Mouse (Mus musculus) kidney, postnatal 0 days (tissue): Measurements from ENCODE around the gene Uspl1. TPM values are rescaled to one million over a fixed set of nuclear protein-coding genes. Genes with fewer than 3 reads are reported as not detected.
"Not testable (repeated sequence)": the region's sequence is repeated elsewhere in the genome, so short reads cannot be mapped to it uniquely, and the experiment has no call there.

Experiments used
- ATAC-seq: fragments of 200-750 bp; cut with Nextera tagmentation; replicated peaks from 2 replicates; pipeline ENCODE4 v1.8.0; 2017; ENCODE audit warnings: low read depth, moderate number of reproducible peaks, moderate TSS enrichment, moderate library complexity; ENCODE audit not compliant: low FRiP score
- DNase-seq: peaks from one replicate; pipeline ENCODE4 v3.0.0-alpha.2; 2016; ENCODE audit warnings: low spot score
- H3K27ac ChIP-seq: fragments of 300-500 bp; sonication (generic); 2 replicates; pipeline ENCODE4 v1.5.1; 2014; ENCODE audit warnings: mild to moderate bottlenecking
- H3K27me3 ChIP-seq: fragments of 300-500 bp; sonication (generic); 2 replicates; pipeline ENCODE4 v1.6.1; 2014; ENCODE audit warnings: low read length, mixed read lengths; ENCODE audit not compliant: insufficient read depth
- H3K36me3 ChIP-seq: fragments of 300-500 bp; sonication (generic); 2 replicates; pipeline ENCODE4 v1.6.1; 2014; ENCODE audit warnings: low read length, mixed read lengths; ENCODE audit not compliant: insufficient read depth
- H3K4me1 ChIP-seq: fragments of 300-500 bp; sonication (generic); replicated peaks from 2 replicates; pipeline ENCODE4 v1.6.1; 2014; ENCODE audit warnings: antibody characterized with exemption, low read length, mixed read lengths; ENCODE audit not compliant: insufficient read depth
- H3K4me2 ChIP-seq: fragments of 300-500 bp; sonication (generic); 2 replicates; pipeline ENCODE4 v1.6.1; 2014; ENCODE audit warnings: mild to moderate bottlenecking, low read length, moderate library complexity, mixed read lengths
- H3K4me3 ChIP-seq: fragments of 300-500 bp; sonication (generic); replicated peaks from 2 replicates; pipeline ENCODE4 v1.5.1; 2014; ENCODE audit warnings: low read depth, low read length
- H3K9ac ChIP-seq: fragments of 300-500 bp; sonication (generic); 2 replicates; pipeline ENCODE4 v1.6.1; 2014; ENCODE audit warnings: low read depth, low read length
- H3K9me3 ChIP-seq: fragments of 300-500 bp; sonication (generic); replicated peaks from 2 replicates; pipeline ENCODE4 v1.6.1; 2016; ENCODE audit warnings: low read length, inconsistent platforms, mixed read lengths
- CTCF ChIP-seq: IDR thresholded peaks from 2 replicates; pipeline ENCODE4 v1.5.1; 2016; ENCODE audit warnings: antibody characterized with exemption, low read depth, mild to moderate bottlenecking, moderate library complexity
- WGBS: fragments of 180-500 bp; shearing (Covaris S2); extraction: QIAGEN DNeasy Blood & Tissue Kit; methylation state at CpG from one replicate; pipeline ENCODE4 v1.1.7; 2014; 5-methylcytosine and 5-hydroxymethylcytosine counted together
- polyA plus RNA-seq: library from polyadenylated mRNA; unstranded; fragments of >200 nt; fragmentation: Nextera tagmentation; extraction: Ambion mirVana; gene quantifications from 2 replicates; pipeline ENCODE4 v1.2.1, GENCODE M21; 2015

Gene Uspl1
- polyA plus RNA-seq, 1 experiment from 2014 or later = 29.2 TPM

DNA sequence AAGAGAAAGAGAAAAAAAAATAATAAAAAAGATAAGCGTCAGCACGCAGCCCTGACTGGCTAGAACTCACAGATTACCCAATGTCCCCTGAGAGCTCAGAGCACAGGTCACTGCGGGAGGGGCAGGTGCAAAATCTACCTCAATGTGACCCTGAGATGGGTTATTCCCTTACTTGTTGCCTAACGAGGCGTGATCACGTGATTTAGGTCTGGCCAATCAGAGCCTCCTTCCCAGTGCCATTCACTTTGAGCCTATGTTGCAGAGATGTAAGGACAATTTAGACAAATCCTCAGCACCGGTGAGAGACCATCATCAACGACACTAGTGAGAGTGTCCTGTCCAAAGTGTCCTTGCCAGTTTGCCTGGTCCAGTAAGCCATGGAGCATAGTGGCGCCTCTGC lies 43.8 kb upstream of the Uspl1 start:
- no peak for ATAC-seq
- no peak for DNase-seq

DNA sequence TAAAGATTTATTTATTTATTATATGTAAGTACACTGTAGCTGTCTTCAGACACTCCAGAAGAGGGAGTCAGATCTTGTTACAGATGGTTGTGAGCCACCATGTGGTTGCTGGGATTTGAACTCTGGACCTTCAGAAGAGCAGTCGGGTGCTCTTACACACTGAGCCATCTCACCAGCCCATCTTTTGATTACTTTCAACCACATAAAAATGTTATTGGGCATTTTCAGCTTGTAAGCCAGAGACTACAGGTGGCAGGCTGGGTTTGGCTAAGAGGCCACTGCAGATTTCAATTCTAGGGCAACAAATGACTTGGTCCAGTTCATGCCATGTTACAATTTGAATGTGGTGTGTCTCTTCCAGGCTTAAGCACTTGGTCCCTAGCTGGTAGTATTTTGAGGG lies 43.0 kb upstream of the Uspl1 start:
- H3K4me3 ChIP-seq, H3K4me2 ChIP-seq, H3K27me3 ChIP-seq, H3K36me3 ChIP-seq, H3K4me1 ChIP-seq, H3K27ac ChIP-seq, ATAC-seq, H3K9me3 ChIP-seq, DNase-seq, H3K9ac ChIP-seq: not testable (repeated sequence)
- WGBS = 95% methylated on average over 1 of the region's 1 CpGs

More for the DNA sequence above, 43.8 kb upstream of the Uspl1 start:
- 65% methylated on average over 9 of the region's 9 CpGs for WGBS
- H3K4me3 ChIP-seq = no peak overlapping the region
- H3K36me3 ChIP-seq = no peaks in the 10 kb centered on the region
- H3K27me3 ChIP-seq = no peaks in the 10 kb centered on the region
- TF ChIP-seq CTCF = no peak
- H3K9ac ChIP-seq = no peak overlapping the region
- H3K9me3 ChIP-seq = no peaks in the 10 kb centered on the region
- H3K4me1 ChIP-seq = no peaks in the 10 kb centered on the region
- no peak overlapping the region for H3K27ac ChIP-seq
- H3K4me2 ChIP-seq = no peak overlapping the region

DNA sequence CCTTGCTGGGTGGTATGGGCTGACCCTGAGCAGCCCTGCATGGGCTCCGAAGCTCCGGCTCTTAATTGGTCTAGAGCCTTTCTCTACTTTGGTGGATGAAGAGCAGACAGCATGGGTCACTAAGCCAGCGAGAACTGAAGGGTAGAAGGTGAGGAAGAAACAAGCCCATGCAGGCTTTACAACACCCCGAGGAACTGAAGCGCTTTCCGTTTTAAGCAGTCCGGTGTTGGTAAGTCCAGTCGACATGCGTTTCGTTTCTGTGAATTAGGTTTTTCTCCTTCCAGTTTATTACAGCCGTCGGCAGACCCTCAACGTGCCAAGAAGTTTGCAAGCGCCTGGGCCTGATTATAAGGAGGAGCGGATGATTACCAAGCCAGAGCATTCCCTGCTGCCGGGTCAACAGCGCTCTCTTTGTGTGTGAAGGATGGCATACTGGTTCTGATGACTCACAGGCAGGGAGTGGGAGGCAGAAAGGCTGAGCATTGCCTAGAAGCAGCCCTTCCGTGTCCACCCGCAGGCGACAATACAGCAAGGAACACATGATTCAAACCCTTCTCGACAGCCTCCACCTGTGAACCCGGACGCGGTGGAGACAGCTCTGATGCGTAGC lies 40.3 kb upstream of the Uspl1 start:
- H3K27ac ChIP-seq = no peak overlapping the region
- no peak for ATAC-seq
- no peaks in the 10 kb centered on the region for H3K9me3 ChIP-seq
- 53% methylated on average over 25 of the region's 25 CpGs for WGBS
- no peak overlapping the region for H3K4me3 ChIP-seq
- 0 out of 2 replicates have a peak overlapping the region, but pooled peaks have one; percentile 15 for H3K4me2 ChIP-seq
- no peaks in the 10 kb centered on the region for H3K27me3 ChIP-seq
- H3K4me1 ChIP-seq = no peaks in the 10 kb centered on the region
- DNase-seq = peak; percentile 51
- no peaks in the 10 kb centered on the region for H3K36me3 ChIP-seq
- TF ChIP-seq CTCF = no peak
- H3K9ac ChIP-seq = no peak overlapping the region

DNA sequence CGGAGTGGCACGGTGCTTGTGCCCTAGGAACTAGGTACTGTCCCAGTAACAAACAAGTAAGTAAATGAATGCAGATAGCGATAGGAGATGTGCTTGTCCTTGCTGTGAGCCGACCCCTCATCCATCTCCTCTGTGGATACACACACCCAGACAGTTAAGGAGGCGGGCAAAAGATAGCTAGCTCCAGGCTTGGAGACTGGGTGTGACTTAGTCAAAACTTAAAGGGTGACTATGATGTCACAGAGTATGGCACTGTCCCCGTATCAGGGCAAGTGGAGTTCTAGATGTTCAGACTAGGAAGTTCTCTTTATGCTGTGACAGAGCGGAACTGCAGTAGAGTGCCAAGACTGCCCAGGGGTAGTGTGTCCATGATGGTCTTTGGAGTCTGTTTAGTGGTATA lies 37.5 kb upstream of the Uspl1 start:
- ATAC-seq = no peak
- Histone ChIP-seq H3K9me3 (no peaks in the 10 kb centered on the region), H3K36me3 (no peaks in the 10 kb centered on the region), H3K4me1 (no peaks in the 10 kb centered on the region), H3K9ac (no peak overlapping the region), H3K27me3 (no peaks in the 10 kb centered on the region), H3K4me3 (no peak overlapping the region), H3K27ac (no peak overlapping the region), H3K4me2 (no peak overlapping the region)
- WGBS = 91% methylated on average over 7 of the region's 7 CpGs
- no peak for TF ChIP-seq CTCF
- DNase-seq = no peak

DNA sequence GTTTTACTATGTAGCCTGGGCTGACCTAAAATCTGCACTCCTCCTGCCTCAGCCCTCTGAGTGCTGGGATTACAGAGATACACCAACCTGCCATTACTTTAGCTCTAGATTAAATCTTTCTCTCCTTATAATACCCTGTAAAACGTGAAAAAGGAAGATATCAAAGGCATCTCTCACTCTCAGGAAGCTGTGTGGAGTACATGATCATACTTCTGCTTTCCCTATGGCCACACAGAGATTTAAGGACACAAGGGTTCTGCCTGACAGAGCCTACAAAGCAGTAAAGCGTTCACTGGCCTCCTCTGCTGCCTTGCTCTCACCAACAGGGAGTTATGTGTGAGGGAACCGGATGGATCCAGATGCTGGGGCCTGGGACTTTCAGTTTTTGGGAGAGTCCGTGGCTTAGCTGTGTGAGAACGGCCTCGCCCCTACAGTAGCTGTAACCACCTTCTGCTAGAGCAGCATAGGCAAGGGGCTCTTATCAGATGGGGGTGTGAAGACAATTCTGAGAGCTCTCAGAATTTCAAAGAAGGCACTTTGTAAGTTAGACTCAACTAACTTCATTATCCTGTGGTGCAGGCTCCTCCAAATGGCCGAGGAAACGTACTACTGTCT lies 36.7 kb upstream of the Uspl1 start:
- peaks cover 5% of the 10 kb centered on the region; the same call in 1 of the 2 replicates for H3K4me1 ChIP-seq
- no peak overlapping the region for H3K27ac ChIP-seq
- no peak overlapping the region for H3K4me2 ChIP-seq
- ATAC-seq = no peak
- H3K9ac ChIP-seq = no peak overlapping the region
- TF ChIP-seq CTCF = no peak
- DNase-seq = no peak
- no peaks in the 10 kb centered on the region for H3K36me3 ChIP-seq
- no peaks in the 10 kb centered on the region for H3K9me3 ChIP-seq
- no peaks in the 10 kb centered on the region for H3K27me3 ChIP-seq
- H3K4me3 ChIP-seq = no peak overlapping the region
- 74% methylated on average over 8 of the region's 8 CpGs for WGBS

DNA sequence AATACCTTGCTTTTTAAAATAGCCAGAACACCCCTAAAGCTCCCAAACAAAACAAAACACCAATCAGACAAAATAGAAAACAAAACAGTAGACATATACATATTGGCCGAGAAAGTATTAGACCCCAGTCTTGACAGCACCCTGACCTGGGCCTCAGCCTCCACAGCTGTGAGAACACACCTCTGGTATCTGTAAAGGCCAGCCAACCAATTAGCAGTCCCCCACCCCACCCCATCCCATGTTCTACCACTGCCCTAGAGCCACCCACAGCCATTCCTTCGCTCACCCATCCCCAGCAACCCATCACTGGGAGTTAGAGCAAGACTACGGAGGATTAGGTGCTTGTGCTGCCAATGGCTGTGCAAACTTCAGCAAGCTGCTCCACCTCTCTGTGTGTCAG lies 33.3 kb upstream of the Uspl1 start:
- Histone ChIP-seq H3K9me3 (no peaks in the 10 kb centered on the region), H3K36me3 (no peaks in the 10 kb centered on the region), H3K4me1 (peaks cover 7% of the 10 kb centered on the region; the same call in 1 of the 2 replicates), H3K4me3 (no peak overlapping the region), H3K27ac (no peak overlapping the region), H3K9ac (no peak overlapping the region), H3K4me2 (no peak overlapping the region), H3K27me3 (no peaks in the 10 kb centered on the region)
- no peak for DNase-seq
- TF ChIP-seq CTCF = no peak
- ATAC-seq = no peak
- 91% methylated on average over 3 of the region's 3 CpGs for WGBS
